Mouse (Mus musculus): ENCODE data around the gene Rnf220.
A peak's percentile ranks its signal among the peaks of the same experiment; 100 is the strongest.
"Not testable (repeated sequence)": the region's sequence is repeated elsewhere in the genome, so short reads cannot be mapped to it uniquely, and the experiment has no call there.

Rnf220 gene

GRCm38 (mm10) chr4:117272459-117272858 lies 224.4 kb downstream of the Rnf220 start:
- DNase-seq (ENCODE audit: low read depth, low spot score), result no peak

DNA sequence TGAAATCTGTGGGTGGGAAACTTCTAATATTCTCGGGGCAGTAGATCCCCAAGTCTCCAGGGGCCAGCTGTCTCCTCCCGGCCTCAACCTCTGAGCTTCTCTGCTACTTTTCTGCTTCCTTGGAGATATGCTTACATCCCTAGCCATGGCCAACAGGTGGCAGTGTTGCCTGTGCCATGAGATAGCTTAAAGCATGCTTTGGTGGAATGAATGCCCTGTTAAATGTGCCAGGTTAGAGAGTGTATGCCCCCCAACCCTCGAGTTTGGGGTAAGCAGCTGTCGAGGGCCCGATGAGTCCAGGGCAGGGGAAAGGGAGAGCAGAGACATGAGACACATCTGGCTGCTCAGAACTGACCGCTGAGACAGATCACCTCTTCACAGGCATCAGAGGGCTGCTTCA lies 226.6 kb downstream of the Rnf220 start:
- DNase-seq (ENCODE audit: low read depth, low spot score), result peak; percentile 83

DNA sequence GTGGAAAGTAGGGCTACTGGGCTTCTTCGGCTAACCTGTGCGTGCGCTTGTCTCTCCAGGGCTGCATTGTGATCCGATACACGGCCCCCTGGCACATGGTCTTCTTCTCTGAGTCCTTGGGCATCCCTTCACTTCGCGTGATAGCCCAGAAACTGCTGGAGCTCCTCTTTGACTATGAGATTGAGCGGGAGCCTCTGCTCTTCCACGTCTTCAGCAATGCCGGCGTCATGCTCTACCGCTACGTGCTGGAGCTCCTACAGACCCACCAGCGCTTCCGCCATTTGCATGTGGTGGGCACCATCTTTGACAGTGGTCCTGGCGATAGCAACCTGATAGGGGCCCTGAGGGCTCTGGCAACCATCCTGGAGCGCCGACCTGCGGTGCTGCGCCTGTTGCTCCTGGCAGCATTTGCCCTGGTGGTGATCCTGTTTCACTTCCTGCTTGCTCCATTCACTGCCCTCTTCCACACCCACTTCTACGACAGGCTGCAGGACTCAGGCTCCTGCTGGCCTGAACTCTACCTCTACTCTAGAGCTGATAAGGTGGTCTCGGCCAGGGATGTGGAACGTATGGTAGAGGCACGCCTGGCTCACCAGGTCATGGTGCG lies 228.9 kb downstream of the Rnf220 start:
- no peak for DNase-seq (ENCODE audit: low read depth, low spot score)

DNA sequence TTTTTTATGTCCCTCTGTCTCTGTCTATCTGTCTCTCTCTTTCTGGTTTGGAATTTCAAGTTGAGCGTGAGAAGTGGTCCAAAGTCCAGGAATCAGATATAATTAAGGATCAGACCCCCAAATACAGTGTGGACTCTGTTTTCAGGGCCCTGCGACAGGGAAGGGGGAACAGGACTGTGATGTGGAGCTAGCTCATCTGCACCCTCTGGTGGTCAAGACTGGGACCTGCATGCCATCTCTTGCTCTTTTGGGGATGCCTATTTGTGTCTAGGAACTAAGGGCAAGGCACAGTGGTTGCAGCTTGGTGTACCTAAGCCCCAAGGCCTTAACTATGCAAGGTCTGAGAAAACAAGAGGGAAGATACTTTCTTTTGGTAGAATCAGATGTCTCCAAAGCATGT lies 229.6 kb downstream of the Rnf220 start:
- peak; percentile 82 for DNase-seq (ENCODE audit: low read depth, low spot score)

DNA sequence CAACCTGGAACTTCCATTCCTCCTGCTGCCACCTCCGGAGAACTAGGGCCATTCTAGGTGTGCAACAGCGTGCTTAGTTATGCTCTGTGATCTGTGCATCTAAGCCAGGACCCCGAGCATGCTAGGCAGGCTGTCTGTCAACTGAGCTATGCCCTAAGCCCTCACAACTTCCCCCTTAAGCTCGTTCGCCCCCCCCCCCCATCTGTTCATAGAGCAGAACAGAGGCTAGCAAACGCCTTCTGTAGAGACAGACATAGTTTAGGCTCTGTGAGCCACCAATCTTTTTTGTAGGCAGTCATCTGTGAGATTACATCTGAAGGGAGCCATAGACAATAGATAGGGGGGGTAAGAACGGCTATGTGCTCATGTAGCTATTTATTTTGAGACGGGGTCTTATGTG lies 233.9 kb downstream of the Rnf220 start:
- DNase-seq (ENCODE audit: low read depth, low spot score), result no peak

GRCm38 (mm10) chr4:117262101-117262913 lies 234.5 kb downstream of the Rnf220 start:
- no peak for DNase-seq (ENCODE audit: low read depth, low spot score)

- DNase-seq (ENCODE audit: low read depth, low spot score), result no peak
Observed at GRCm38 (mm10) chr4:117261222-117261621, 235.6 kb downstream of the Rnf220 start.

DNA sequence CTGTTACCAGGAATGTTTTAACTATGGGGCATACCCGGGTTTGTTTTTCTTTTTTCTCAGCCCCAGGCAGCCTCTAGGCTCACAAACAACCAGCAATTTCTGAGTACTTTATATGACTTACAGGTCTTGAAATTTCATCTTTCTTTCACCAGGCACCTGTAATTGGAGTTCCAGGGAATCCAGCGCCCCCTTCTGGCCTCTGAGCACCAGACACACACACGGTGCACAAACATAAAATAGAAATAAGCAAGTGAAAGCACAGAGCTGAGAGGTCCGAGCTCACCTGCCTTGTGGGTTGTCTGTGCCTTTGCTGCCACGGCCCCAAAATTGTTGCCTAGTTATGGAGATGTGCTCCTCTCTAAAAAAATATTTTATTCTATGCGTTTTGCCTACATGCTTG lies 236.9 kb downstream of the Rnf220 start:
- not testable (repeated sequence) for DNase-seq (ENCODE audit: low read depth, low spot score)

- DNase-seq (ENCODE audit: low read depth, low spot score), result no peak
Observed at GRCm38 (mm10) chr4:117254672-117255071, 242.2 kb downstream of the Rnf220 start.

DNA sequence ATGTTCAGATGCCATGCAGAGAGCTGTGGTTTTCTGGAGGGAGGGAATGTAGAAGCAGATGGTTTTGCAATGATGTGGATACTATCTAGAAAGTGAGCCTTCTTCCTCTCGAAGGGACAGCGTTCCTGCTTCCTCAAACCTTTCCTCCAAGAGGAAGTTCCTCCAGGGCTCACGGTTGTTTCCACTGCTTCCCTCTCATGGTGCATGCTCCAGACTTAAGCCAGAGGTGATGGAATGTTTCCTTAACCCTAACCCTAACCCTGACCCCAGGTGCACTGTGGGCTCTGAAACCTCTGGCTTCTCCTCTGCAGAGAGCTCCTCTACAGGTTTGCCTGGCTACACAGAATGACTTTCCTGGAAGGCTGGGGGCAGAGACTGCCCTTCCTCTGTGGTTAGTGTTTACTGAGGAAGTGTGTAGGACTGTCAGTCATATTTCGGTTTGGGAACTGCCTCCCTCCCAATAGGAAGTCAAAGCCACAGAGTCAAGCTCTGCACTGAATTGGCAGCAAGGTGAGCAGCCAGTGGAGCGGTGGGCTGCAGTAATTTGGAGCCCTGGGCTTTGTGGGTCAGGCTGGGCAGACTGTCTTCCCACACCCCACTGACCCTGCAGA lies 242.7 kb downstream of the Rnf220 start:
- DNase-seq (ENCODE audit: low read depth, low spot score), result no peak

DNA sequence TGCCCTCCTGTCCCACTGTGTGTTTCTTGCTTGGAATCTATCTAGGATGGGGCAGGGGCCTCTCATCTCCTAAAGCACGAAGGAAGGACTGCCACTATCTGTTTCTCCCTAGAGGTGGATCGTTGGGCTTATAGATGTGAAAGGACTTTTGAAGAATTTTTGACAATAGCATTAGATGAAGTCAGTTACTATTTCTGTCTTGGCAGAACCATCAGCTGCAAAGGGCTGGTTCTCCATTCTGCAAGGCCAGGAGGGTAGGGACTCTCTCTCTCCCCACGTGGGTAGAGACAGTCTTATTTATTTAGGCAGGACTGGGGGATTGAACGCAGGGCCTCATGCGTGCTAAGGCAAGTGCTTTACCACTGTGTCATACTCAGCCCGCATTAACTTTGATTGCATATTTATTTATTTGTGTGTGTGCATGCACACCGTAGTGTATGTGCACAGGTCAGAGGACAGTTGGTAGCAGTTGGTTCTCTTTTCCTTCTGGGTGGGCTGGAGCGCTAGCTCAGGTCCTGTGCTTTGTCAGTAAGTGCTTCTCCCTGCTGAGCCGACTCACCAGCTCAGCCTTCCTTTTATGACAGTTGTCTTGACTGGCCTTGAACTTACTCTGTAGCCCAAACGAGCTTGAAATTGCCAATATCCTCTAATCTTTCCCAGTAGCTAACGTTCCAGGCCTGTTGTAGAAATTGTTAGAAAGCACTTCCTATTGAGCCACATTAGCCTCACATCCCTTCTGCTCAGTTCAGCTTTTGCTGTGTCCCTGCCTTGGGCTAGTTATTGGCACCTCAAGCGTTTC lies 243.4 kb downstream of the Rnf220 start:
- no peak for DNase-seq (ENCODE audit: low read depth, low spot score)

DNA sequence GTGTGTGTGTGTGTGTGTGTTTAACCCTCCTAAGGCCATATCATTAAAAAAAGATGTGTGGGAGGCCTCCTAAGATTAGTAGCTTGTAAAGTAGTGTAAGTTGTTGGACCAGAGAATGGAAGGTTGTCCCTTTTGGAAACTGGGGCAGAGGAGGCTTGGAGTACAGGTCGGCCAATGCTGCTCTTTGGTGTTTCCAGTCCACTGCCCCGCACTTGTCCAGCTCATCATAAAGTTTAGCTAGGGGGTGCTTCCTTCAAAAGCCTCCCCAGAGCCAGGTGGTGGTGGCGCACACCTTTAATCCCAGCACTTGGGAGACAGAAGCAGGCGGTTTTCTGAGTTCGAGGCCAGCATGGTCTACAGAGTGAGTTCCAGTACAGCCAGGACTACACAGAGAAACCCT lies 244.1 kb downstream of the Rnf220 start:
- no peak for DNase-seq (ENCODE audit: low read depth, low spot score)

DNA sequence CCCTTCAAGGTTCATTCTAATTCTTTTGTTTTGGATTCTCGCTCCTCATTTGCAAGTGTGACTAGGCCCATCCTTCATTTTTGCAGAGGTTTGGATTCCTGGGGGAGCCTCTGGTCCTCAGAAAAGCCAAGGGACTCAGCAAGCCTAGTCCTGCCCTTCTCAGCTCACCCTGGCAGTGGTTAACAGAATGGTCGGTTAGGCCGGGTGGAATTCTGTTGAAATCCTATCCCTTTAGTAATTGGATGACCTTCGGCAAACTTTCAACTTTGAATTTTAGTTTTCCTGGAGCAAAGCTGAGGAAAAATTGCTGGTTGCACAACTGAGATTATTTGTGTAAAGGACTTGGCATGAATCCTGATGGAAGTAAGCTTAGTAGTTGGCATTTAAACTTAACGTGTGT lies 244.5 kb downstream of the Rnf220 start:
- no peak for DNase-seq (ENCODE audit: low read depth, low spot score)

DNA sequence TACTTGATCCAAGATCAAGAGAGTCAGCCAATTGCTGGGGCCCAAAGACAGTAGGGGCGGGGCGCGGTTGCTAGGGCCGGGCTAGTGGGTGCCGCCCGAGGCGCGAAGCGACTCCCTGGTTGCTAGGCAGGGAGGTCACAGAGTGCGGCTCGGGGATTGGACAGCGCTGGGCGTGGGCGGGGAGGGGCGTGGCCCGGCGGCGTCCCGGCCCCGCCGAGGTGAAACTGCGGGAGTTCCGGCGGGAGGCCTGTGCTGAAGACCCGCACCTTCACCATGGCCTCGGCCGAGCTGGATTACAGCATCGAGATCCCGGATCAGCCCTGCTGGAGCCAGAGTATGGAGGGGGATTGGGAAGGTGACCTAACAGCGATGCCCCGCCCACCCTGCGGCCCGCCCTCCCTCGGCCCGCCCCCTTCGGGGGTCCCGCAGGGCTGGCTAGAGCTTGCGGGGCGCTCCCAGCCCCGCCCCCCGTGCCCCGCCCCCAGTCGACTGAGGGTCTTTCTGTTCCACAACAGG lies 245.0 kb downstream of the Rnf220 start, which contains the start of the genes Tmem53 and Armh1:
Gene Tmem53, plus strand, starts transcription at position 151 of the 516 bp plus-strand sequence.
Gene Armh1, minus strand, starts transcription at position 325 of the 516 bp plus-strand sequence.
- DNase-seq (ENCODE audit: low read depth, low spot score), result peak; percentile 86

DNA sequence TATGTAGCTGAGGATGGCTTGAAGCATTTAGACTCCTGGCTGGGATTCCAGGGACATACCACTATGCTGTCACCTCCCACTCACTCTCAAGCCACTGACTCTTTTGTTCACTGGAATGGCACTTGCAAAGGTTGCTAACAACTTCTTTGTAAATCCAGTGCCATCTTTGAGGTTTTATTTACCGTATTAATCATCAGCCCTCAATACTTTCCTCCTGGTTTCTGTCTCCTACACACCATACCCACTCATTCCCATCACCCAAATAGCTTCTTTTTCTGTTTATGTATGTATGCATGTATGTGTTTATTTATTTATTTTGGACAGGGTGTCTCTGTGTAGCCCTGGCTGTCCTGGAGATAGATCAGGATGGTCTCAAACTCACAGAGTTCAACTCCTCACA lies 245.9 kb downstream of the Rnf220 start:
- no peak for DNase-seq (ENCODE audit: low read depth, low spot score)

DNA sequence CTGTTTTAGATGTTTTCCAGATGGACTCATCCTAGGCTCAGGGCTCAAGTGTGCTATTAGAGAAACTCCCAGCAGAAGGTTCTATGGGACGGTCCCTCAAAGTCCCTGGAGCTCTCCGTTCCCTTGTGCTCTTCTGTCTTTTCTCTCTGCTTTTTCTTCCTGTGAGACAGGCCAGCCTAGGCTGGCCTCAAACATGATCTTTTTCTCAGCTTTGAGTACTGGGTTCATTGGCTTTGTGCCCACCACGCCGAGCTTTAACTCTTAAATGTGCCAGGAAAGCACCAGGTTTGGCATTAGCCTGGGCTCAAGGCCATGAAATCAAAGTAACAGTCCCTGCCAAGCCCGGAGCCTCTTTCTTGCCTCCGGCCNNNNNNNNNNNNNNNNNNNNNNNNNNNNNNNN lies 256.0 kb downstream of the Rnf220 start:
- DNase-seq (ENCODE audit: low read depth, low spot score), result peak; percentile 16

- DNase-seq (ENCODE audit: low read depth, low spot score), result no peak
Observed at GRCm38 (mm10) chr4:117239153-117239552, 257.7 kb downstream of the Rnf220 start.

DNA sequence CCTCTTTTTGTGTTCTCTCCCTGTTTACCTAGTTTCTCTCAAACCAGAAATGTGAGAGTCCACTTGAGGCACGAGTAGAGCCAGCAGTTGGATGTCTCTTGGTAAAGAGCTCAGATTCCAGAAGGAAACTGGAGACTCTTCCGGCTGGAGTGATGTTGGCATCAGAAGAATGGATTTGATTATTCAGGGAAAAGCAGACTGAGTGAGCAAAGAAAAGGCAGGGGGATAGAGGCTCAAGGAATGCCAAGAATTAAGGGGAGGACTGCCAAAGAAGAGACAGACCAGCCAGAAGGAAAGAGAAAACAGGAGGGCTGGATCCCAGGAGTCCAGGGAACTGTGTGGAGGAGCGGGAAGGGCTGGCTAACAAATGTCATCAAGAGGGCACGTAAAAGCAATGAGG lies 261.0 kb downstream of the Rnf220 start:
- no peak for DNase-seq (ENCODE audit: low read depth, low spot score)

- DNase-seq (ENCODE audit: low read depth, low spot score), result no peak
Observed at GRCm38 (mm10) chr4:117234166-117234741, 262.6 kb downstream of the Rnf220 start.

- DNase-seq (ENCODE audit: low read depth, low spot score), result no peak
Observed at GRCm38 (mm10) chr4:117231208-117231607, 265.6 kb downstream of the Rnf220 start.

- DNase-seq (ENCODE audit: low read depth, low spot score), result no peak
Observed at GRCm38 (mm10) chr4:117230331-117230730, 266.5 kb downstream of the Rnf220 start.
